Mouse (Mus musculus) midbrain, embryonic 15.5 days (tissue): ENCODE measurements around the gene Cd27. TPM values are rescaled to one million over a fixed set of nuclear protein-coding genes. Genes with fewer than 3 reads are reported as not detected.

Source experiments
- ATAC-seq: fragments of 200-750 bp; cut with Nextera tagmentation; replicated peaks from 2 replicates; pipeline ENCODE4 v1.8.0; 2017; ENCODE audit warnings: moderate TSS enrichment
- H3K27ac ChIP-seq: fragments of 300-500 bp; sonication (generic); 2 replicates; pipeline ENCODE4 v1.5.1; 2015; ENCODE audit warnings: mild to moderate bottlenecking, inconsistent platforms
- H3K27me3 ChIP-seq: fragments of 300-500 bp; sonication (generic); replicated peaks from 2 replicates; pipeline ENCODE4 v1.6.1; 2015; ENCODE audit warnings: inconsistent platforms
- H3K36me3 ChIP-seq: fragments of 300-500 bp; sonication (generic); replicated peaks from 2 replicates; pipeline ENCODE4 v1.6.1; 2015; ENCODE audit warnings: inconsistent platforms
- H3K4me1 ChIP-seq: fragments of 300-500 bp; sonication (generic); 2 replicates; pipeline ENCODE4 v1.6.1; 2015; ENCODE audit warnings: inconsistent platforms
- H3K4me2 ChIP-seq: fragments of 300-500 bp; sonication (generic); 2 replicates; pipeline ENCODE4 v1.6.1; 2015; ENCODE audit warnings: inconsistent platforms, mild to moderate bottlenecking, moderate library complexity
- H3K4me3 ChIP-seq: fragments of 300-500 bp; sonication (generic); 2 replicates; pipeline ENCODE4 v1.5.1; 2015; ENCODE audit warnings: mild to moderate bottlenecking, inconsistent platforms
- H3K9ac ChIP-seq: fragments of 300-500 bp; sonication (generic); 2 replicates; pipeline ENCODE4 v1.6.1; 2015; ENCODE audit warnings: mild to moderate bottlenecking, inconsistent platforms
- H3K9me3 ChIP-seq: fragments of 300-500 bp; sonication (generic); 2 replicates; pipeline ENCODE4 v1.6.1; 2016; ENCODE audit warnings: inconsistent platforms
- WGBS: fragments of 180-500 bp; shearing (Covaris S2); methylation state at CpG from one replicate; pipeline ENCODE4 v1.1.7; 2015; ENCODE audit warnings: mixed read lengths; 5-methylcytosine and 5-hydroxymethylcytosine counted together
- microRNA-seq: library from miRNA; unstranded; fragments of <30 nt; microRNA quantifications from one replicate; pipeline ENCODE4, GENCODE M21; 2016
- polyA plus RNA-seq: library from polyadenylated mRNA; unstranded; fragments of >200 nt; fragmentation: Nextera tagmentation; extraction: Ambion mirVana; gene quantifications from 2 replicates; pipeline ENCODE4 v1.2.1, GENCODE M21; 2015

Gene Cd27
- polyA plus RNA-seq, 1 experiment from 2014 or later: 2.3 TPM

- Histone ChIP-seq H3K36me3 (0 out of 2 replicates have a peak, but pooled peaks cover 5% of the 10 kb centered on the region), H3K27me3 (no peaks in the 10 kb centered on the region), H3K4me2 (no peak overlapping the region), H3K9me3 (no peaks in the 10 kb centered on the region), H3K9ac (no peak overlapping the region), H3K4me3 (no peak overlapping the region), H3K27ac (no peak overlapping the region), H3K4me1 (peaks cover 20% of the 10 kb centered on the region)
- WGBS: 23% methylated on average over 1 of the region's 1 CpGs
- no peak for ATAC-seq
These were observed 41.2 kb downstream of the Cd27 start for GRCm38 (mm10) chr6:125195541-125196075.

GRCm38 (mm10) chr6:125193390-125193789 is 43.4 kb downstream of the Cd27 start:
- WGBS: 85% methylated on average over 7 of the region's 7 CpGs
- no peaks in the 10 kb centered on the region for H3K27me3 ChIP-seq
- ATAC-seq: no peak
- H3K4me2 ChIP-seq: no peak overlapping the region
- H3K9ac ChIP-seq: no peak overlapping the region
- H3K4me1 ChIP-seq: peaks cover 25% of the 10 kb centered on the region
- H3K27ac ChIP-seq: no peak overlapping the region
- no peak overlapping the region for H3K4me3 ChIP-seq
- H3K9me3 ChIP-seq: no peaks in the 10 kb centered on the region
- 0 out of 2 replicates have a peak, but pooled peaks cover 5% of the 10 kb centered on the region for H3K36me3 ChIP-seq

GRCm38 (mm10) chr6:125192841-125193240 is 44.0 kb downstream of the Cd27 start:
- no peaks in the 10 kb centered on the region for H3K27me3 ChIP-seq
- H3K9me3 ChIP-seq: no peaks in the 10 kb centered on the region
- H3K27ac ChIP-seq: peak overlapping the region; percentile 96
- peak overlapping the region; percentile 60 for H3K9ac ChIP-seq
- 0 out of 2 replicates have a peak, but pooled peaks cover 5% of the 10 kb centered on the region for H3K36me3 ChIP-seq
- H3K4me2 ChIP-seq: peak overlapping the region; percentile 69
- no peak for ATAC-seq
- 49% methylated on average over 5 of the region's 5 CpGs for WGBS
- H3K4me3 ChIP-seq: peak overlapping the region; percentile 56
- peaks cover 25% of the 10 kb centered on the region for H3K4me1 ChIP-seq

DNA sequence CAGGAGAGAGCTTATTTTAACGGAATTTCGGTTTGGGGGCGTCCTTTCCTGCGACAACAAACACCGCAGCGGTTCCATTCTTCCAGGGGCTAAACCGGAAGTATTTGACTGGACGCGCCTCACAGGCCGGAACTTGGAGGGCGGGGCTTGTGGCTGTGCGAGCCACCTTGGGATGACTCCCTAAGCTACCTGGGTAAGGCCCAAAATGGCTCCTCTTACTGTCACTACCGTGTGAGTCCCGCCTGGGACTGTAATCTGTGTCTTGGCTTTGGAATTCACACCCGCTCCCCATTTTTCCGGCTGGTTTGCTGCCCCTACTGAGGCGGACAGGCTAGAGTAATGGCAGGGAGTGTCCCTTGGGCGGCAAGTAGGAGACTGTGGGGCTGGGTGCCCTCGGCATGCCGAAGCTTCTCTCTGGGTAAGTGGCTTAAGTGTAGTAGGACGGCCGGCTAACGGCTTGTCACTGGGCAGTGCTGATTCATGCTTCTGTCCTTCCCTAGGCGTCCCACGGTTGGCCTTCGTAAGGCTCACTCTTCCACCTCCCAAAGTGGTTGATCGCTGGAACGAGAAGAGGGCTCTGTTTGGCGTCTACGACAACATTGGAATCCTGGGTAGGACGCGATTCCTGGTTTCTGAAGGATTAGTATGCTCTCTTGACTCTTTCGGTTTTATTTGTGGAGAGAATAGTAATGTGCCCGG is 44.6 kb downstream of the Cd27 start:
- Histone ChIP-seq H3K27ac (peak overlapping the region; percentile 96), H3K9ac (peak overlapping the region; percentile 60), H3K4me2 (peak overlapping the region; percentile 69), H3K27me3 (no peaks in the 10 kb centered on the region), H3K4me3 (peak overlapping the region; percentile 56), H3K36me3 (0 out of 2 replicates have a peak, but pooled peaks cover 5% of the 10 kb centered on the region), H3K4me1 (peaks cover 25% of the 10 kb centered on the region), H3K9me3 (no peaks in the 10 kb centered on the region)
- under 1% methylated on average over 34 of the region's 34 CpGs for WGBS
- peak; percentile 97 for ATAC-seq

DNA sequence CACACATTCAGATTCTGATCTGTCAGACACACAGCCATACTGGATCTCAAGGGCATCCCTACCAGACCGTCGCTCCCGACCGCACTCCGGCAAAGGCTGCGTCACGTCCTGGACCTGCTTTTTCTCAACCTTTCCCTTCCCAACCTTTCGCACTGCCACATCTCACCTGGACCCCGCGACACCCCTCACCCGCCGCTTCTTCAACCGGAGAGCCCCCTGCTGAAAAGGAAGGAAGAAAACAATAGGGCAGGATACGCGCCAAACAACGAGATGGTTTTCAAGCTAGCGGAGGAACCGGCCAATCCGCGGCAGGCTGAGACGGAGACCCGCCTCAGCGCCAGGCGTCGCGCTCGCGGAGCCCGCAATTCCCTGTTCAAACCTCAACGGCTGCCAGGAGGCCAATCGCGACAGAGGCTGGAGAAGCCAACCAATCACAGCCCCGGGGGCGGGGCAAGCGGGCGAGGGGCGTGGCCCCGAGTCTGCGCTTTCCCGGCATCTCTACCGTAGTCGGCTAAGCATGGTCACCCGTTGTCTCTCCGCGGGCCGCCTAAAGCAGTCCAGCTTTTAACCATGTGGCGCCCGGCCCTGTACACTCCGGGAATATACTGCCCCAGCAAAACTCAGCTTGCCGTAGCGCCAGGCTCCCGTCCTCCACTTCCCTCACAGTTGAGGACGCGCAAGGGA is 45.3 kb downstream of the Cd27 start, which contains the start of the genes Ncapd2 and Mrpl51:
Gene Ncapd2 (minus strand): TSS at position 370 of the 684 bp plus-strand sequence.
Gene Mrpl51 (plus strand): TSS at position 470 of the 684 bp plus-strand sequence.
- H3K4me2 ChIP-seq: peak within 1 kb of the TSS; percentile 69
- peak within 1 kb of the TSS; percentile 56 for H3K4me3 ChIP-seq
- peak; percentile 98 for ATAC-seq
- peaks cover 25% of the 10 kb centered on the region for H3K4me1 ChIP-seq
- no peaks in the 10 kb centered on the region for H3K27me3 ChIP-seq
- WGBS: under 1% methylated on average over 54 of the region's 54 CpGs
- H3K27ac ChIP-seq: peak within 1 kb of the TSS; percentile 96
- H3K36me3 ChIP-seq: peaks cover 5% of the 10 kb centered on the region; the same call in 1 of the 2 replicates
- H3K9me3 ChIP-seq: no peaks in the 10 kb centered on the region
- peak within 1 kb of the TSS; percentile 60 for H3K9ac ChIP-seq

GRCm38 (mm10) chr6:125190816-125191215 is 46.0 kb downstream of the Cd27 start:
- H3K4me3 ChIP-seq: peak overlapping the region; percentile 56
- H3K27ac ChIP-seq: peak overlapping the region; percentile 96
- H3K9ac ChIP-seq: peak overlapping the region; percentile 60; the same call in 1 of the 2 replicates
- H3K4me2 ChIP-seq: peak overlapping the region; percentile 69
- H3K4me1 ChIP-seq: peaks cover 22% of the 10 kb centered on the region
- H3K9me3 ChIP-seq: no peaks in the 10 kb centered on the region
- no peak for ATAC-seq
- H3K27me3 ChIP-seq: no peaks in the 10 kb centered on the region
- H3K36me3 ChIP-seq: peaks cover 10% of the 10 kb centered on the region; the same call in 1 of the 2 replicates

DNA sequence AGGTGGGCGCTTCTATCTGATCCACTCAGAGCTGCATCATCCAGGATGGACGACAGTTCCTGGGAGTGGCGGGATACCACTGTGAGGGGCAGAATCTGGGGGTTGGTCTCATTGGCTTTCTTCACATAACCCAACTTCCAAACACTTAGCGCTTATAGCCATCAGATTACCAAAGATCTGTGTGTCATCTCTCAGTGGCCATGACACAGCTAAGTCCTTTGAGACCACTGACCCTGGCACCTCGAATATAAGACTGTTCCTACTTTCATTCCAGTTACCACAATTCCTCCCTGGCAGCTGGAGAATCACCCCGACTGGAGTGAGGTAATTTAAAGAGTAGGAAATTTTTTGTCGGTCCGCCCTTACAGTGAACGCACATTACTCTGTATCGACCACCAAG is 50.6 kb downstream of the Cd27 start:
- ATAC-seq: no peak
- H3K9me3 ChIP-seq: no peaks in the 10 kb centered on the region
- no peaks in the 10 kb centered on the region for H3K27me3 ChIP-seq
- no peak overlapping the region for H3K4me2 ChIP-seq
- peaks cover 43% of the 10 kb centered on the region for H3K36me3 ChIP-seq
- no peak overlapping the region for H3K27ac ChIP-seq
- H3K9ac ChIP-seq: no peak overlapping the region
- 95% methylated on average over 10 of the region's 10 CpGs for WGBS
- H3K4me3 ChIP-seq: no peak overlapping the region
- H3K4me1 ChIP-seq: peaks cover 10% of the 10 kb centered on the region

Small RNA genes lying within 50 kb of the gene (microRNA-seq; reads per million reads assigned to microRNA genes)
- 1.1 reads per million for gene Mir3098
- not detected for gene Mir8113

Other genes with a start within 250 kb of the Cd27 start
- 70.8 and 75.8 TPM in 2 replicates for gene Pianp, start 240.3 kb downstream of the Cd27 start, polyA plus RNA-seq
- gene Zfp384, start 227.9 kb downstream of the Cd27 start, polyA plus RNA-seq: 19.1 and 19.9 TPM in 2 replicates
- gene Ing4, start 197.2 kb downstream of the Cd27 start, polyA plus RNA-seq: 165 and 178 TPM in 2 replicates
- gene Acrbp, start 187.3 kb downstream of the Cd27 start, polyA plus RNA-seq: 18.4 and 19.6 TPM in 2 replicates
- gene Lpar5, start 169.1 kb downstream of the Cd27 start, polyA plus RNA-seq: 0.56 and 0.60 TPM in 2 replicates
- gene Chd4, start 141.0 kb downstream of the Cd27 start, polyA plus RNA-seq: 105 and 125 TPM in 2 replicates
- gene Nop2, start 105.1 kb downstream of the Cd27 start, polyA plus RNA-seq: 48.4 and 49.1 TPM in 2 replicates
- 22.0 and 23.3 TPM in 2 replicates for gene Iffo1, start 91.8 kb downstream of the Cd27 start, polyA plus RNA-seq
- 1,389 and 1,453 TPM in 2 replicates for gene Gapdh, start 70.5 kb downstream of the Cd27 start, polyA plus RNA-seq
- 58.3 and 58.6 TPM in 2 replicates for gene Ncapd2, start 45.3 kb downstream of the Cd27 start, polyA plus RNA-seq
- 129 and 131 TPM in 2 replicates for gene Mrpl51, start 45.2 kb downstream of the Cd27 start, polyA plus RNA-seq
- 15.5 and 16.5 TPM in 2 replicates for gene Vamp1, start 21.5 kb downstream of the Cd27 start, polyA plus RNA-seq
- gene Tapbpl, start 5.2 kb downstream of the Cd27 start, polyA plus RNA-seq: 6.3 TPM in 2 replicates
- gene Tuba3a, start 49.0 kb upstream of the Cd27 start, polyA plus RNA-seq: not detected in 2 replicates
- 14.2 and 16.4 TPM in 2 replicates for gene Ltbr, start 76.9 kb upstream of the Cd27 start, polyA plus RNA-seq
- gene Scnn1a, start 83.6 kb upstream of the Cd27 start, polyA plus RNA-seq: 0.70 and 0.72 TPM in 2 replicates
- gene Tnfrsf1a, start 112.4 kb upstream of the Cd27 start, polyA plus RNA-seq: 11.6 and 14.6 TPM in 2 replicates
- gene Plekhg6, start 143.8 kb upstream of the Cd27 start, polyA plus RNA-seq: 0.23 and 0.32 TPM in 2 replicates